Mouse (Mus musculus): ENCODE measurements around the gene Klhl30.
A peak's percentile ranks its signal among the peaks of the same experiment; 100 is the strongest.

Gene Klhl30

GRCm38 (mm10) chr1:91365816-91366214 lies 15.0 kb downstream of the Klhl30 start:
- no peak for DNase-seq

DNA sequence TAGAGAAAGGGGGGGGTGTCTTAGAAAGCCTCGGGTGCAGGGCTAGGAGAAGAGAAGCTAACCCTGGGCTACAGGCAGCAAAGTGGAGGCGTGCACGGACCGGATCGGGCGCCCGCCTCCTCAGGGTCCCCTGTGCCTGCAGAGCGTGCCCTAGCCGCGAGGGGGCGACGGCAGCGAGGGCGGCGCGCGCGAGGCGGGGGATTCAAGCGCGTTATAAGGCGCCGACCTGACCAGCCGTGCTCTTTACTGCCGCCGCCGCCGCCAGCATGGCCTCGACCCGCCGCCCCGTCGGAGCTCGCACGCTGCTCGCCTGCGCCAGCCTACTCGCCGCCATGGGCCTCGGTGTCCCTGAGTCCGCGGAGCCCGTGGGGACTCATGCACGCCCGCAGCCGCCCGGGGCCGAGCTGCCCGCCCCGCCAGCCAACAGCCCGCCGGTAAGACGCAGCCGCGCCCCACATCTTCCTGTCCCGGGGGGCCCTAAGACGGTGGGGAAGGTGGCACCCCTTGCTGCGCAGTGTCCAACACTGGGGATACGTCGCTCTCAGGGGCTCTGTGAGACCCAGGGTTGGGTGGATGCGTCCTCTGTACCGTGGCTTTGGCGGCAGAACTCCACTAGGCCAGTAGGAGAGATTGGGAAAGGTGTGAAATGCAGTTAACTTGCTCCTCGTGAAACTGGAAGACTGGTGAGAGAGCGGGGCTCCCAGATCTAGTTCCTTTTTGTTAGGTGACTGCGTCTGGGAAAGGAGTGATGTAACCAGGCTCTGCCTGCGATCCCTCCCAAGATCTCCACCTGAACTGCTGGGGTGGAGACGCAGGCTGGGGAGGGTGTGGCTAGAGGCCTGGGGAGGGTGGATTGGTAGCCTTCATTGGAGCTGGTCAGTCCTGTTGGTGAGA lies 15.6 kb downstream of the Klhl30 start, which contains the start of gene Erfe:
TSS of gene Erfe (plus strand) at position 216 of the 894 bp plus-strand sequence.
- DNase-seq, result peak; percentile 55

DNA sequence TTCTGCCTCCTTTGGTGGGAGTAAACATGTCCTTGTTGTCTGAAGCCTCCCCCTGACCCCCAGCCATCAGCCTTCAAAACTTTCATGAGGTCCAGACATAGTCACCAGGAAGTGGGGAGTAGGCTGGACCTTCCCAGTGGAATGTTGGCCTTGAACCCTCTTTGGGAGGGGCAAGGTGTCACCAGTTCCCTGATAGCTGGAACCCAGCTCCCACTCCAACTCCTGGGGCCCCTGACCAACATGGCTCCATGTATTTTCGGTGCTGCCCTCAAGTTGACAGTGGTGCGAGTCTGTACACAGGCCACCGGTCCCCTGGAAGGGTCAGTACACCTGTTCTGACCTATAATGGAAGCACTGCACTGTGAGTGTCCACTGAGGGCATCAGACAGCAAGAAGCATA lies 16.5 kb downstream of the Klhl30 start:
- DNase-seq, result no peak

GRCm38 (mm10) chr1:91369408-91369807 lies 18.6 kb downstream of the Klhl30 start:
- no peak for DNase-seq

- no peak for DNase-seq
These were observed 19.2 kb downstream of the Klhl30 start for GRCm38 (mm10) chr1:91370055-91370454.

- no peak for DNase-seq
These were observed 22.6 kb downstream of the Klhl30 start for GRCm38 (mm10) chr1:91373414-91373835.

GRCm38 (mm10) chr1:91380453-91381090 lies 29.8 kb downstream of the Klhl30 start:
- peak; percentile 90 for DNase-seq

GRCm38 (mm10) chr1:91381091-91381471 lies 30.3 kb downstream of the Klhl30 start:
- DNase-seq, result no peak

GRCm38 (mm10) chr1:91390369-91390768 lies 39.6 kb downstream of the Klhl30 start:
- DNase-seq, result no peak

DNA sequence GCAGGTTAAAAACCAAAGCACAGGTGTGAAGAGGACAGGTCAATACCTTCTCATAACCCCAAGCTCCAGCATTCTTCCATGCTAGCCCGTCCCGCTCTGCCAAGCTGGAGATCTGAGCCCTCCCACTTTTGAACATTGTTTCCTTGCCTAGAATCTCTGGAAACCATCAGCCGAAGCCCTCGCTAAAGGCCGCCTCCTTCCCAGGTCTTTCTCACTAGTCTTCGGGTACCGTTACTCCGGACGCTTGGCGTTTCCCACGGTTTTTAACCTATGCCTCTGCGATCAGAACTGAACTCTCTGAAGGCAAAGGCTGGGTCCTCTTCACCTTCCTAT lies 47.1 kb downstream of the Klhl30 start:
- no peak for DNase-seq

- peak; percentile 84 for DNase-seq
These were observed 47.6 kb downstream of the Klhl30 start, which contains the start of gene Ilkap for GRCm38 (mm10) chr1:91398260-91399062. Gene Ilkap, minus strand, starts transcription at chr1:91398815.

DNA sequence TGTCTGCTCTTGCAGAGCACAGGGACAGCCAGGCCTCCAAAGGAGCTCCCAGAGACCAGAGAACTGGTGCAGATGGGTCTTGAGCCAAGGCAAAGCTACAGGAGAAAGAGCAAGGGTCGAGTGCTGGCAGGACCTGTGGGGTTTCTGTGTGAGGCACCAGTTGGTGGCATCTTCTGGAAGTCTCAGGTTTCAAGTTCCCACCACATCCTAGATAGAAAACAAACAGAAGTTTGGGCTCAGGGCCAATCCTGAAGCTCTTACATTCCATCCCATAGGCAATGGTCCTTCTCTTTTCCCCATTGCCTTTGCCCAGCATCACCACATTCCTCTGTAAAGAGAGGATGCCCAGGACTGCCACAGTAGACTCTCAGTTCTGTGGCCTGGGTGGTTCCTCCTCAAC lies 54.2 kb downstream of the Klhl30 start:
- no peak for DNase-seq

- DNase-seq, result no peak
These were observed 54.8 kb downstream of the Klhl30 start for GRCm38 (mm10) chr1:91405406-91406169.

- no peak for DNase-seq
These were observed 57.0 kb downstream of the Klhl30 start for GRCm38 (mm10) chr1:91407819-91408218.

DNA sequence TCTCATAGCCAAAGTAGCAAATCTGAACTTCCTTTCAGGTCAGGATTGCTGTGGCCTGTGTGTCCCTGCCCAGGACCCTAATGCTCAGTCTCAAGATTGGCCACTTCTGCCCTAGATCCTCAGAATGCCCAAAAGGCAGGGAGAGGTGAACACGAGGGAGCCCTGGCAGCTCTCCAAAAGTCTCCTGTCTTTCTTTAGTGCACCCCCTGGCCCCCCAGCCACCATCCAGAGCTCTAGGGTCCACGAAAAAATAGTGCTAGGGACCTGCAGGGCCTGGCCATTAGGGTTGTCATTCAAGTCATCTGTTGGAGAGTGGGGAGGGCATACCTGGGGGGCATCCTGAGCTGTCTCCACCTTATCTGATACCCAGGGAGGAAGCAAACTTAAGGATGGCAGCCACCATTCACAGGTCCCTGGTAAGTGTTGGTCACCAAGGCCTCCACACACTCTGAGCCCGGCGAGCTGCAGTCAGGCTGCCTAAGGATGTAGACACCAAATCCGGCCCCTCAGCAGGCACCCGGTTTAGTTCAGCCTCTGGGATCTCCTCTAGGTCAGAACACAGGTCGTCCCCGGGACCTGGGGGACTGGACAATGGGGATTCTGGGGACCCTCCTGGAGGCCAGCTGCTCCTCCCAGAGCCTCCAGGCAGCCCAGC lies 60.9 kb downstream of the Klhl30 start:
- DNase-seq, result peak; percentile 29
